Mouse (Mus musculus): ENCODE results near the gene Tmem170b. TPM values are rescaled to one million over a fixed set of nuclear protein-coding genes. Genes with fewer than 3 reads are reported as not detected.
"Not testable (repeated sequence)": the region's sequence is repeated elsewhere in the genome, so short reads cannot be mapped to it uniquely, and the experiment has no call there.

Gene Tmem170b
- polyA plus RNA-seq, 1 experiment from 2014 or later, result 6.3 TPM

GRCm38 (mm10) chr13:41670386-41671130 lies 64.9 kb downstream of the Tmem170b start:
- H3K9ac ChIP-seq (ENCODE audit: low read depth, low read length), result no peak overlapping the region
- no peaks in the 10 kb centered on the region for H3K4me1 ChIP-seq (ENCODE audit: control insufficient read depth, low read depth, low read length)
- no peak for ATAC-seq (ENCODE audit: low read depth)
- no peaks in the 10 kb centered on the region for H3K27me3 ChIP-seq (ENCODE audit: control insufficient read depth, insufficient read depth, low read depth, low read length)
- no peak overlapping the region for H3K4me3 ChIP-seq (ENCODE audit: low read depth, low read length)
- no peaks in the 10 kb centered on the region for H3K36me3 ChIP-seq (ENCODE audit: control insufficient read depth, insufficient read depth)
- H3K4me2 ChIP-seq (ENCODE audit: low read depth, low read length), result no peak overlapping the region
- WGBS (ENCODE audit: insufficient replicate concordance), result 56% methylated on average over 7 of the region's 7 CpGs
- no peak overlapping the region for H3K27ac ChIP-seq (ENCODE audit: low read length)
- no peaks in the 10 kb centered on the region for H3K9me3 ChIP-seq (replicated peaks; ENCODE audit: control insufficient read depth, low read length)

- no peak overlapping the region for H3K4me3 ChIP-seq (ENCODE audit: low read depth, low read length)
- ATAC-seq (ENCODE audit: low read depth), result no peak
- no peaks in the 10 kb centered on the region for H3K27me3 ChIP-seq (ENCODE audit: control insufficient read depth, insufficient read depth, low read depth, low read length)
- no peak overlapping the region for H3K4me2 ChIP-seq (ENCODE audit: low read depth, low read length)
- H3K9me3 ChIP-seq (replicated peaks; ENCODE audit: control insufficient read depth, low read length), result no peaks in the 10 kb centered on the region
- H3K4me1 ChIP-seq (ENCODE audit: control insufficient read depth, low read depth, low read length), result no peaks in the 10 kb centered on the region
- no peak overlapping the region for H3K27ac ChIP-seq (ENCODE audit: low read length)
- no peak overlapping the region for H3K9ac ChIP-seq (ENCODE audit: low read depth, low read length)
- no peaks in the 10 kb centered on the region for H3K36me3 ChIP-seq (ENCODE audit: control insufficient read depth, insufficient read depth)
- 65% methylated on average over 11 of the region's 11 CpGs for WGBS (ENCODE audit: insufficient replicate concordance)
Measured at GRCm38 (mm10) chr13:41671136-41671705, 65.5 kb downstream of the Tmem170b start.

GRCm38 (mm10) chr13:41672904-41673303 lies 67.2 kb downstream of the Tmem170b start:
- H3K4me2 ChIP-seq (ENCODE audit: low read depth, low read length); H3K27me3 ChIP-seq (ENCODE audit: control insufficient read depth, insufficient read depth, low read depth, low read length); H3K9ac ChIP-seq (ENCODE audit: low read depth, low read length); H3K27ac ChIP-seq (ENCODE audit: low read length); ATAC-seq (ENCODE audit: low read depth); H3K4me3 ChIP-seq (ENCODE audit: low read depth, low read length); H3K36me3 ChIP-seq (ENCODE audit: control insufficient read depth, insufficient read depth); H3K9me3 ChIP-seq (replicated peaks; ENCODE audit: control insufficient read depth, low read length); H3K4me1 ChIP-seq (ENCODE audit: control insufficient read depth, low read depth, low read length): not testable (repeated sequence)
- WGBS (ENCODE audit: insufficient replicate concordance), result 45% methylated on average over 4 of the region's 5 CpGs

- ATAC-seq (ENCODE audit: low read depth), result no peak
- WGBS (ENCODE audit: insufficient replicate concordance), result 49% methylated on average over 4 of the region's 4 CpGs
Measured at GRCm38 (mm10) chr13:41673541-41673940, 67.8 kb downstream of the Tmem170b start.

GRCm38 (mm10) chr13:41674608-41675007 lies 68.9 kb downstream of the Tmem170b start:
- not testable (repeated sequence) for H3K9ac ChIP-seq (ENCODE audit: low read depth, low read length); H3K4me1 ChIP-seq (ENCODE audit: control insufficient read depth, low read depth, low read length); H3K27me3 ChIP-seq (ENCODE audit: control insufficient read depth, insufficient read depth, low read depth, low read length); H3K4me3 ChIP-seq (ENCODE audit: low read depth, low read length); H3K4me2 ChIP-seq (ENCODE audit: low read depth, low read length); H3K27ac ChIP-seq (ENCODE audit: low read length); ATAC-seq (ENCODE audit: low read depth); H3K9me3 ChIP-seq (replicated peaks; ENCODE audit: control insufficient read depth, low read length); H3K36me3 ChIP-seq (ENCODE audit: control insufficient read depth, insufficient read depth)
- 65% methylated on average over 7 of the region's 9 CpGs for WGBS (ENCODE audit: insufficient replicate concordance)

More at GRCm38 (mm10) chr13:41673541-41673940, 67.8 kb downstream of the Tmem170b start:
- Histone ChIP-seq H3K27me3 (ENCODE audit: control insufficient read depth, insufficient read depth, low read depth, low read length) (no peaks in the 10 kb centered on the region), H3K9me3 (replicated peaks; ENCODE audit: control insufficient read depth, low read length) (no peaks in the 10 kb centered on the region), H3K27ac (ENCODE audit: low read length) (no peak overlapping the region), H3K9ac (ENCODE audit: low read depth, low read length) (no peak overlapping the region), H3K4me1 (ENCODE audit: control insufficient read depth, low read depth, low read length) (no peaks in the 10 kb centered on the region), H3K36me3 (ENCODE audit: control insufficient read depth, insufficient read depth) (no peaks in the 10 kb centered on the region), H3K4me2 (ENCODE audit: low read depth, low read length) (no peak overlapping the region), H3K4me3 (ENCODE audit: low read depth, low read length) (no peak overlapping the region)

- WGBS (ENCODE audit: insufficient replicate concordance), result 64% methylated on average over 3 of the region's 3 CpGs
- Histone ChIP-seq H3K9me3 (replicated peaks; ENCODE audit: control insufficient read depth, low read length) (no peaks in the 10 kb centered on the region), H3K4me2 (ENCODE audit: low read depth, low read length) (no peak overlapping the region), H3K4me3 (ENCODE audit: low read depth, low read length) (no peak overlapping the region), H3K4me1 (ENCODE audit: control insufficient read depth, low read depth, low read length) (no peaks in the 10 kb centered on the region), H3K27me3 (ENCODE audit: control insufficient read depth, insufficient read depth, low read depth, low read length) (no peaks in the 10 kb centered on the region), H3K27ac (ENCODE audit: low read length) (no peak overlapping the region), H3K36me3 (ENCODE audit: control insufficient read depth, insufficient read depth) (no peaks in the 10 kb centered on the region), H3K9ac (ENCODE audit: low read depth, low read length) (no peak overlapping the region)
- ATAC-seq (ENCODE audit: low read depth), result no peak
Measured at GRCm38 (mm10) chr13:41675498-41675897, 69.8 kb downstream of the Tmem170b start.

- Histone ChIP-seq H3K36me3 (ENCODE audit: control insufficient read depth, insufficient read depth) (no peaks in the 10 kb centered on the region), H3K27me3 (ENCODE audit: control insufficient read depth, insufficient read depth, low read depth, low read length) (no peaks in the 10 kb centered on the region), H3K27ac (ENCODE audit: low read length) (no peak overlapping the region), H3K4me2 (ENCODE audit: low read depth, low read length) (no peak overlapping the region), H3K9ac (ENCODE audit: low read depth, low read length) (no peak overlapping the region), H3K9me3 (replicated peaks; ENCODE audit: control insufficient read depth, low read length) (no peaks in the 10 kb centered on the region), H3K4me1 (ENCODE audit: control insufficient read depth, low read depth, low read length) (no peaks in the 10 kb centered on the region), H3K4me3 (ENCODE audit: low read depth, low read length) (no peak overlapping the region)
- 60% methylated on average over 9 of the region's 9 CpGs for WGBS (ENCODE audit: insufficient replicate concordance)
- ATAC-seq (ENCODE audit: low read depth), result no peak
Measured at GRCm38 (mm10) chr13:41675966-41676835, 70.5 kb downstream of the Tmem170b start.

GRCm38 (mm10) chr13:41676836-41677186 lies 71.1 kb downstream of the Tmem170b start:
- H3K27me3 ChIP-seq (ENCODE audit: control insufficient read depth, insufficient read depth, low read depth, low read length), result no peaks in the 10 kb centered on the region
- no peak overlapping the region for H3K4me3 ChIP-seq (ENCODE audit: low read depth, low read length)
- no peaks in the 10 kb centered on the region for H3K9me3 ChIP-seq (replicated peaks; ENCODE audit: control insufficient read depth, low read length)
- H3K4me1 ChIP-seq (ENCODE audit: control insufficient read depth, low read depth, low read length), result no peaks in the 10 kb centered on the region
- no peak overlapping the region for H3K4me2 ChIP-seq (ENCODE audit: low read depth, low read length)
- no peak for ATAC-seq (ENCODE audit: low read depth)
- H3K9ac ChIP-seq (ENCODE audit: low read depth, low read length), result no peak overlapping the region
- no peaks in the 10 kb centered on the region for H3K36me3 ChIP-seq (ENCODE audit: control insufficient read depth, insufficient read depth)
- 61% methylated on average over 7 of the region's 7 CpGs for WGBS (ENCODE audit: insufficient replicate concordance)
- no peak overlapping the region for H3K27ac ChIP-seq (ENCODE audit: low read length)

Data from liver, embryonic 16.5 days (tissue).